Mouse (Mus musculus): ENCODE data around the gene Vgll1.

GRCm38 (mm10) chrX:57106956-57107355 lies 19.1 kb downstream of the Vgll1 start:
- TF ChIP-seq CTCF (IDR thresholded peaks at IDR 0.05; ENCODE audit: control insufficient read depth, insufficient read depth, low read length), result no peak
- TF ChIP-seq POLR2A (IDR thresholded peaks at IDR 0.05; ENCODE audit: borderline replicate concordance, control insufficient read depth, low read depth, low read length), result no peak
